Mouse (Mus musculus) megakaryocyte, adult 5-6 weeks (primary cell): Measurements from ENCODE around the gene Eif3m. TPM values are rescaled to one million over a fixed set of nuclear protein-coding genes. Genes with fewer than 3 reads are reported as not detected.

ENCODE experiments used
- ATAC-seq: 2 replicates; pipeline ENCODE4 v1.8.0; 2016; ENCODE audit warnings: mild to moderate bottlenecking, inconsistent platforms; ENCODE audit not compliant: poor library complexity, severe bottlenecking
- total RNA-seq, 2 experiments: library from RNA; stranded (forward) in 1 of 2; stranded (reverse) in 1 of 2; fragments of 153-499, 151-499 nt in 1 of 2; fragments of 221-1000, 200-1000 nt in 1 of 2; gene quantifications; 2 replicates each; pipeline versions ENCODE4 v1.2.3 to v1.2.4; 2015 to 2017

Eif3m gene
- total RNA-seq, 2 experiments from 2014 or later: 245 to 267 TPM

DNA sequence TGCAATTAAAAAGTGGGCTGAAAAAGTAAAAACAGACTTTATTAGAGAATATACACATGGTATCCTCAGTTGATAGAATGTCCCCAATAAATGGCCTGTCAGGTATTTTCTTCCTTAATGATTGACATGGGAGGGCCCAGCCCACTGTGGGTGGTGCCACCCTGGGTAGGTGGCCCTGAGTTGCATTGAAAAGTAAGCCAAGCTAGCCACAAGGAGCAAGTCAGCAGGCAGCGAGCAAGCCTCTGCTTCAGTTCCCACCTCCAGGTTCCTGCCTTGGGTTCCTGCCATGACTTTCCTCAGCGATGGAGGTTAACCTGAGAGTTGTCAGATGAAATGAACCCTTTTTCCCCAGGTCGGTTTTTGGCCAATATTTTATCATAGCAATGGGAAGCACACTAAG, 922 bp upstream of the Eif3m start:
- ATAC-seq: no peak

DNA sequence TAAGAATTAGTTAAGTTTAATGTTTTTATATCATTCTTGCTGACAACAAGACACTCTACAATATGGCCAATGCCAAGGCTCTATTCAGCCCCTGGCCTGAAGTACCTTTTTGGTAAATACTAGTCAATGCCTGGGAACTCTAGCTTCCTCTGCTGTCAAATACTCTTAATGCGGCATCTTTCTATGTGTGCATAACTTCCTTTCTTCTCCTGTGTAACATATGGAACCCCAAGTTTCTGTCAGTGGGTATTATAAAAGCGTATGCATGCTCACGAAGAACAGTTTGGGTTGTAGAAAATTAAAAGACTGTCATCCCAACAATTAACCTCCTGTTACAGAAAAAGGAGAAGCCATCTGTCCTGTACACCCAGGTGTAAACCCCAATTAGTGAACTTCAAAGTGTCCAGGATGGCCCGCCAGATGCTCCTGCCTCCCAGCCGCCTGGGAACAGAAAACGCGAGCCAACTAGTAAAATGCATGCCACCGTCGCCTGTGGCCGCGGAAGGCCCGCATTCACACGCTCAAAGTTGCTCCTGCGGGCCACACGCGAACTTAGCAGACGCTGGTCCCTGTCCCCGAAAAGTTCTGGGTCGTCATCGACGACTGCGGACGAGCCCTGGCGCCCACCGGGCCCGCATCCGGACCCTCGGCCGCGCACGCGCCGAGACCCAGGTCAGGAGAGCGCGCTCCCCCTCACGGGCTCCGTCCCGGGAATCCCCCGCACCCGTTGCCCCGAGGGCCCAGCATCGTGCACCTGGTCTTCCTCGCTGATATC, 501 bp downstream of the Eif3m start:
- ATAC-seq: no peak; the same call in 1 of the 2 replicates

DNA sequence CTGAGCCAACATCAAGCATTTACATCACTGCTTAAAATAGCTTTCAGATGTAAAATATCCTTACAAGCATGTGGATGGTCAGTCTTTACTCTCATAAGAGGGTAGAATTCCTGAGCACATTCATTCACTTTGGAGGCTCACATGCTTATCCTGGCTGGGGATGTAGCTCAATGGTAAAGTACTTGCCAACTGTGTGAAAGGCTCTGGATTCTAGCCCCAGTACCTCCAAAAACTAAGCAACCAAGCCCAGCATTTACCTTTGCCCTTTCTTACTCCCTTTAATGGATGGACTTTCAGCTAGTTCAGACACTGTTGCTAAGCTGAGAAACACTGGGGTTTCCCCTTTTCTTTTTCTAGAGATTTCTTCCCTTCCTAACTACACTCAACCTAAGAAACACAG, 9.6 kb downstream of the Eif3m start:
- ATAC-seq: no peak

DNA sequence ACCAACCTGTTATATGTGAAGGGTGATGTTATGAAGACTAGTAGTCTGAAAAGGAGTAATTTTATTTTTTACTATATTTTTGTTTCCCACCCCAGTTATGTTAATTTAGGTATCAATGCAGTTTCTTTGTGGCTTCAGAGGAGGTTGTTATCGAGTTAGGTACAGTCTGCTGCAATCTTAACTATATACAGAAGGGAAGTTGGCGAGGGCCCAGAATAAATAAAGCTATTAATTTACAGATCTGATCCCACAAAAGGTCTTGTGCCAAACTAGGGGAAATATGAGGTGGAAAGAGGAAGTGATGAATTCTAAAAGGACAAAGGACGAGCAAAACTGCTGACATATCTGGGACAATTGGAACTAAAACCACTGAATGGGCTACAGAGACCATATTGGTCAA, 20.7 kb downstream of the Eif3m start:
- no peak for ATAC-seq

DNA sequence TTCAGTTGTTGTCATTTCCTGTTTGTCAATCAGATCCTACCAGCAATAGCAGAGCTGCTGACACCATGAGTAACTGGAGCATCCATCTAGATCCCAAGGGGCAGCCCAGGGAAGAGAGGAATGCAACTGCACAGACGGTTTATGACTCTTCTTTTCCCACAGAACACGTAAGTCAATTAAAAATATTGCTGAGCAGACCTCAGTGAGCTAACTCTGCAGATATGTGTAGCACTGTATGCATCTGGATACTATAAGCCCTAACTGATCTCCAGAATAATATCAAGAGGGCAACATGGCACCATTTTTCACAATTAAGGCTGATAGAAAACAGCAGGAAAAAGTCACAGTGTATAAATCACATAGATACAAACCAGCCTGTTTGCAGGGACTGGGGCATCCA, 22.4 kb downstream of the Eif3m start:
- no peak for ATAC-seq

DNA sequence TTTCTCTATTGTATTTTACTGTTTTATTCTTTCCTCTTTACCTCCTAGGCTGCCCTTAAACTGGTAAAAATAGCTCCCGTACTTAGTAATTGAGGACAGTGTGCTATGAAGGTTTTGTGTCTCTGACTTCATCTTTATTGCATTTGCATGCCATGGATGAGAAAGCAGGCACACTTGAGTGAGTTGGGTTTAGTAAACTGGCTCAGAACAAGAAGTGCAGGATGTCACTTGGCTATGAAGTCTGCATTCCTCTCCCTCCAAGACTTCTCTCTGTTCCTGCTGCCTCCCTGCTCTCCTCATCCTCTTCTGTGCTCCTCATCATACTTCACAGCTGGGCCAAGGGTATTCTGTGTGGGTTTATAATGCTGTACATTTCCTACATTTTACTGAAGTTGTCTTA, 27.9 kb downstream of the Eif3m start:
- no peak for ATAC-seq

DNA sequence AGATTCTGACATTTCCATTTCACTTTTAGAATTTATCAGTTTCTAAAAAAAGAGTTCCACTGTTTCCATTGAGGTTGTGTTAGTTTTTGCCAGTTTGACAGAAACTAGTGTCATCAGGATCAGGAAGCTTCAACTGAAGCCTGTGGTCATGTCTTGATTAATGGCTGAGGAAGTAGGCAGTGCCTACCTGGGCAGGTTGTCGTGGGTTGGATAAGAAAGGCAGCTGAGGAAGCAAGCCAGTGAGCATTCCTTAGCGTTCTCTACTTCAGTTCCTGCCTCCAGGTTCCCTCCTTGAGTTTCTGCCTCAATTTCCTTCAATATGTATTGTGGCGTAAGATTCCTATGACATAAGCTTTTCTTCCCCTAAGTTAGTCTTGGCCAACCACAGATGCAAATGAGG, 31.1 kb downstream of the Eif3m start:
- peak; percentile 33 for ATAC-seq

DNA sequence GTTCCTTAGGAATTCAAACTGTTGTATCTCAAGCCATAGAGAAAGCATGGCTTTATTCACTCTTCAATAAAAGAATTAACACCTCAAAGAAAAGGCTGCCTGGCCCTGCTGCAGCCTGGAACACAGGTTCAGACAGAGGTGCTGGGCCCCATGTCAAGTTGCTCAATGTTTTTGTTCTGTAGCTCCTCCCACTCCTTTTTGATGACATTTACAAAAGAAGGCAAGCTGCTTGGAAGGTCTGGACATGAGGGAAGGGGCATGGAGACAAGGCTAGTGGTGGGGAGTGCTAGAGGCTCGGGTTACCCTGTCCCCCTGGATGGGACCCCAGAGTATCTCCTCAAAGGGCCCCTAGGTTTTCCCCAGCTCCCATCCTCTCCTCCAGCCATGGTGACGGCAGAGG, 35.2 kb downstream of the Eif3m start:
- ATAC-seq: no peak

DNA sequence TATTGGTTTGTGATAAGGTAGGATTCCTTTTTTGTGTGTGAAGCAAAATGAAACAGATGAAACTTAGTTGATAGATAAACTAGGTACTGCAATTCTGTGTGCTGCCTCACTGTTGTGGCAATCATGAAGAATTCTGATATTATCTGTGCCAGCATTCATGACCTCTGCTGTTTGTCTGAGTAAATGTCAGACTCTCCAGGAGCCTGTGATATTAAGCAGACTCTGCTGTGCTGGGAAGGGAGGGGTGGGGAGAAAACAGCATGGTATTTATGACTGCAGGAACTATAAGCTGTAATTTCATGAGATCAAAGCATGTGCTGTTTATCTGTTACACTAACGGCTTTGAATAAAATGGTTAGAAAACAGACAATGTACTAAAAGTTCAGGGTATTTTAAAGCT, 52.4 kb downstream of the Eif3m start:
- ATAC-seq: no peak

Other genes starting within 250 kb of the Eif3m start
- 25.6 and 26.5 TPM in 2 replicates for gene Qser1, start 200.3 kb downstream of the Eif3m start, total RNA-seq (2015)
- 6.8 and 9.7 TPM in 2 replicates for gene Qser1, start 200.3 kb downstream of the Eif3m start, total RNA-seq (2017)
- gene Prrg4, start 167.2 kb downstream of the Eif3m start, total RNA-seq (2015): 0.09 TPM in 1 of 2 replicates, not detected in the other
- 0.15 and 0.16 TPM in 2 replicates for gene Prrg4, start 167.2 kb downstream of the Eif3m start, total RNA-seq (2017)
- gene Ccdc73, start 149.3 kb downstream of the Eif3m start, total RNA-seq (2015): 2.2 and 7.2 TPM in 2 replicates
- 6.5 and 8.5 TPM in 2 replicates for gene Ccdc73, start 149.3 kb downstream of the Eif3m start, total RNA-seq (2017)
- gene Gm11060, start 74.9 kb upstream of the Eif3m start, total RNA-seq (2015): not detected in 2 replicates
- gene Gm11060, start 74.9 kb upstream of the Eif3m start, total RNA-seq (2017): not detected in 2 replicates
- gene Wt1, start 109.4 kb upstream of the Eif3m start, total RNA-seq (2015): not detected in 2 replicates
- not detected in 2 replicates for gene Wt1, start 109.4 kb upstream of the Eif3m start, total RNA-seq (2017)
- 0.65 TPM in 1 of 2 replicates, not detected in the other for gene Them7, start 207.2 kb upstream of the Eif3m start, total RNA-seq (2015)
- gene Them7, start 207.2 kb upstream of the Eif3m start, total RNA-seq (2017): 0.81 TPM in 1 of 2 replicates, not detected in the other